Mouse (Mus musculus) thymus, postnatal 14 days (tissue): Measurements from ENCODE around the gene Gpr22.
A peak's percentile ranks its signal among the peaks of the same experiment; 100 is the strongest.

Experiments
- DNase-seq: peaks from one replicate; pipeline ENCODE4 v3.0.0; 2021

The Gpr22 gene

GRCm38 (mm10) chr12:31713600-31713999, at the start of gene Gpr22:
Gene Gpr22 (minus strand): TSS chr12:31713947.
- DNase-seq = no peak

- peak; percentile 24 for DNase-seq
These were observed 42.4 kb upstream of the Gpr22 start for GRCm38 (mm10) chr12:31755885-31756755.

- DNase-seq = no peak
These were observed 40.7 kb upstream of the Gpr22 start for GRCm38 (mm10) chr12:31754465-31754864.

- no peak for DNase-seq
These were observed 36.1 kb upstream of the Gpr22 start for GRCm38 (mm10) chr12:31749846-31750245.

- DNase-seq = no peak
These were observed 33.6 kb upstream of the Gpr22 start for GRCm38 (mm10) chr12:31747301-31747700.

GRCm38 (mm10) chr12:31734616-31735015, 20.9 kb upstream of the Gpr22 start:
- no peak for DNase-seq

- DNase-seq = no peak
These were observed 16.4 kb upstream of the Gpr22 start for GRCm38 (mm10) chr12:31730126-31730525.

- no peak for DNase-seq
These were observed 13.0 kb upstream of the Gpr22 start for GRCm38 (mm10) chr12:31726707-31727106.

GRCm38 (mm10) chr12:31725511-31726275, 11.9 kb upstream of the Gpr22 start:
- DNase-seq = no peak

- no peak for DNase-seq
These were observed 10.8 kb upstream of the Gpr22 start for GRCm38 (mm10) chr12:31724576-31724975.

- no peak for DNase-seq
These were observed 6.0 kb upstream of the Gpr22 start for GRCm38 (mm10) chr12:31719586-31720275.

- no peak for DNase-seq
These were observed 323 bp upstream of the Gpr22 start for GRCm38 (mm10) chr12:31714070-31714469.

- no peak for DNase-seq
These were observed 1.0 kb downstream of the Gpr22 start for GRCm38 (mm10) chr12:31712727-31713126.

GRCm38 (mm10) chr12:31712233-31712632, 1.5 kb downstream of the Gpr22 start:
- no peak for DNase-seq

- DNase-seq = no peak
These were observed 4.1 kb downstream of the Gpr22 start for GRCm38 (mm10) chr12:31709665-31710064.

GRCm38 (mm10) chr12:31707531-31707930, 6.2 kb downstream of the Gpr22 start:
- no peak for DNase-seq

GRCm38 (mm10) chr12:31706168-31706567, 7.6 kb downstream of the Gpr22 start:
- DNase-seq = no peak

GRCm38 (mm10) chr12:31703904-31704303, 9.8 kb downstream of the Gpr22 start:
- no peak for DNase-seq

- no peak for DNase-seq
These were observed 12.3 kb downstream of the Gpr22 start for GRCm38 (mm10) chr12:31701411-31701810.

GRCm38 (mm10) chr12:31700623-31701347, 13.0 kb downstream of the Gpr22 start:
- no peak for DNase-seq

- no peak for DNase-seq
These were observed 20.5 kb downstream of the Gpr22 start for GRCm38 (mm10) chr12:31693278-31693677.

GRCm38 (mm10) chr12:31686679-31687078, 27.1 kb downstream of the Gpr22 start:
- DNase-seq = no peak

- DNase-seq = no peak
These were observed 46.6 kb downstream of the Gpr22 start for GRCm38 (mm10) chr12:31667187-31667586.
